Mouse (Mus musculus) embryo, embryonic 10 days (tissue): ENCODE data around the gene Gm10642.

ENCODE experiments used
- DNase-seq: peaks from one replicate; pipeline ENCODE4 v3.0.0-alpha.2; 2015; ENCODE audit warnings: low spot score

Gm10642 gene

GRCm38 (mm10) chr9:70656130-70657007, at the start of gene Gm10642:
Gm10642 (plus strand) TSS chr9:70656251.
- peak; percentile 14 for DNase-seq

- DNase-seq = no peak
Measured at GRCm38 (mm10) chr9:70611026-70611673, 44.9 kb upstream of the Gm10642 start.

GRCm38 (mm10) chr9:70629711-70630110, 26.3 kb upstream of the Gm10642 start:
- DNase-seq = no peak

GRCm38 (mm10) chr9:70631665-70632064, 24.4 kb upstream of the Gm10642 start:
- no peak for DNase-seq

- no peak for DNase-seq
Measured at GRCm38 (mm10) chr9:70636748-70637147, 19.3 kb upstream of the Gm10642 start.

- DNase-seq = no peak
Measured at GRCm38 (mm10) chr9:70650260-70650659, 5.8 kb upstream of the Gm10642 start.

- no peak for DNase-seq
Measured at GRCm38 (mm10) chr9:70650994-70651393, 5.1 kb upstream of the Gm10642 start.

GRCm38 (mm10) chr9:70652221-70652620, 3.8 kb upstream of the Gm10642 start:
- DNase-seq = no peak

GRCm38 (mm10) chr9:70653875-70654274, 2.2 kb upstream of the Gm10642 start:
- no peak for DNase-seq

- DNase-seq = no peak
Measured at GRCm38 (mm10) chr9:70654496-70654895, 1.6 kb upstream of the Gm10642 start.

GRCm38 (mm10) chr9:70655764-70656129, 304 bp upstream of the Gm10642 start:
- no peak for DNase-seq

GRCm38 (mm10) chr9:70657013-70657967, 1.2 kb downstream of the Gm10642 start, which contains the start of gene Mindy2:
Mindy2 (minus strand) TSS chr9:70657174.
- DNase-seq = peak; percentile 97

- no peak for DNase-seq
Measured at GRCm38 (mm10) chr9:70658266-70658665, 2.2 kb downstream of the Gm10642 start.

GRCm38 (mm10) chr9:70664847-70665246, 8.8 kb downstream of the Gm10642 start:
- no peak for DNase-seq

- DNase-seq = no peak
Measured at GRCm38 (mm10) chr9:70665372-70666145, 9.5 kb downstream of the Gm10642 start.

GRCm38 (mm10) chr9:70666811-70667210, 10.8 kb downstream of the Gm10642 start:
- no peak for DNase-seq

- DNase-seq = no peak
Measured at GRCm38 (mm10) chr9:70668048-70668447, 12.0 kb downstream of the Gm10642 start.

GRCm38 (mm10) chr9:70669197-70669596, 13.1 kb downstream of the Gm10642 start:
- DNase-seq = peak; percentile 21

GRCm38 (mm10) chr9:70670381-70670780, 14.3 kb downstream of the Gm10642 start:
- DNase-seq = no peak

GRCm38 (mm10) chr9:70671278-70671677, 15.2 kb downstream of the Gm10642 start:
- DNase-seq = no peak
